Mouse (Mus musculus): ENCODE data around the gene Son. TPM values are rescaled to one million over a fixed set of nuclear protein-coding genes. Genes with fewer than 3 reads are reported as not detected.

The Son gene
- polyA plus RNA-seq (2012; rRNA removed): 18.5 and 31.4 TPM in 2 replicates

DNA sequence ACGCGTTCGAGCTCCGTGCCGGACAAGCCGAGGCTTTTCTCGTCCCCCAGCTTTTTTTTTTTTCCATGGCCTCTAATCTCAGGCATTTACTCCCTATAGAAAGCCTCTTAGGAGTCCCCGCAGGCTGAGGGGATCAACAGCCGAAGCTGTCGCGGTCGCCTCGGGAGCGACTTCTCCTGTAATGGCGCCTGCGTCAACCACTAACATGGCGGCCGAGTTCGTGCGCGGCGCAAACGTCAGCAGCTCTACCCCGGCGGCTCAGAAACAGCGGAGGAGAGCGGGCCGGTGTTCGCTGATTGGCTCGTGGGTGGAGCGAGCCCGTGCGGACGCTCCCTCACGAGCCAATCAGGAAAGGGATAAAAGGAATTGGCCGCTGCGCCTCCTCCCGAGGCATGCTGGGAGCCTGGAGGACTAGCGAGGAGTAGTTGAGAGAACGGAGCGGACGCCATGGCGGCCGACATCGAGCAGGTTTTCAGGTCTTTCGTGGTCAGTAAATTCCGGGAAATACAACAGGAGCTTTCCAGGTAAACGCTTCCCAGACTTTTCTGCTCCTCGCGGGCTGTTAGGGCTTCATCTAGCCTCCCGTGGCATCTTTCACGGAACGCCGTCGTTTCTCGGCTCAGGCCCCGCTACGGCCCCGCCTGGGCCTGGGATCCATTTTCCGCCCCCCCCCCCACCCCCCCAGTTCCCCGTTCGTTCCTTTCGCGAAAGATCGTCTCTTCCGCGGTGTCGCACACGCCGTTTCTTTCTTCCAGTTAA, at the start of gene Son:
Gene Son, plus strand, starts transcription at position 46 of the 759 bp plus-strand sequence.

DNA sequence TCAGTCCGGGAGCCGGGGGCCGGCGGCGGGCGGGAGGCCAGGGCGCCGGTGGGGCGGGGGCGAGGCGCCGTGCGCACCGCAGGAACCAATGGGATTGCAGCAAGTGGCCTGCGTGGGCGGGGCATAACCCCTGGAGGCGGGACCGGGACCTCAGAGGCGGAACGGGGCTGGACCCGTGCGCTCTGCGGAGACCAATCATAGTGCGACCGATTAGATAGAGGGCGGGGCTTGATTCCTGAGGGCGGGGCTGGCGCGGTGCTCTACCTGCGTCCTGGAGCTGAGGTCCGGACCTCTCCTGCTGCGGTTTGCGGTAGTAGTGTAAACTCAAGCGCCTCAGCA, 49.7 kb upstream of the Son start, which contains the start of gene Tmem50b:
Gene Tmem50b, minus strand, starts transcription at position 129 of the 339 bp plus-strand sequence.

DNA sequence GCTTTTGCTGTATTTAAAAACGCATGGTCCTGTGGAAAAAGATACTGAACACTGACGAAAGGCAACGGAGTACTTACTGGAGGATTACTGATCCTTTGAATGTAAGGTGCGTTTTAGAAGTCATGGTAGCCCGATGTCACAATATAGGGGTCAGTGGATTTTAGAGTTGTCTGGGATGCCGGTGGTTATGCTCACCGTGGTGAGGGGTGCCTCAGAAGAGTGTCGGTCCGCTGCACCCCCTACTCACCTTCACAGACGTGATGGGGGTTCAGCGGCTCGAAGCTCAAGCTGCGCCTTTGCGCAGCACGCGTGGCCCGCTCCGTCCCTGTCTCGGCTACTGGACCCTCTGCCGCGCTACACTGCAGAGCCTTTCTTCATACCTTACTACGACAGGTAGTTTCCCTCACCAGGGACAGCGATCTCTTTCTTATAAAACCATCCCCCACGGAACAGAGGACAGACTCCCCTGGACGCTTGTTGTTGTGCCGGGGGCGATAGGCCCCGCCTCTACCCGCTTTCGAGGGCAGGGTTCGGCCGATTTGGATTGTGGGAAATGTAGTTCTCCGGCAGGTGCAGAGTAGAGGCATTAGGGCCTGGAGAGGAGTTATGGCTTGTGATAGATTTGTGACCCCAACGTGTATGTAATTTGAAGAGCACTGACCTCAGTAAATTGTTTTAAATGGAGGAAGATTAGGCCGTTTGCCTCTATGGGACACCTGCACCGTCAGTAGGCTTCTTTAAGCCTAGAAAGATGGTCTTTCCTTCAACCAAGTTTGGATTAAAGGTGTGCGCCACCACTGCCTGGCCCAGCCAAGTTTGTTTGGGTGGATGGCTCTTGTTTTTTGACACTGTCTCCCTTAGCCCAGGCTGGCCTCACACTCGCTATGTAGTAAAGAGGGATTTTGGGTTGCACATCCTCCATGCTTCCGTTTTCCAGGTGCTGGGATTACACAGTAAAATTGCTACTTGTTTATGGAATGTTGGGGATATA, 28.5 kb upstream of the Son start, which contains the start of gene Dnajc28:
Gene Dnajc28, minus strand, starts transcription at position 516 of the 991 bp plus-strand sequence.

DNA sequence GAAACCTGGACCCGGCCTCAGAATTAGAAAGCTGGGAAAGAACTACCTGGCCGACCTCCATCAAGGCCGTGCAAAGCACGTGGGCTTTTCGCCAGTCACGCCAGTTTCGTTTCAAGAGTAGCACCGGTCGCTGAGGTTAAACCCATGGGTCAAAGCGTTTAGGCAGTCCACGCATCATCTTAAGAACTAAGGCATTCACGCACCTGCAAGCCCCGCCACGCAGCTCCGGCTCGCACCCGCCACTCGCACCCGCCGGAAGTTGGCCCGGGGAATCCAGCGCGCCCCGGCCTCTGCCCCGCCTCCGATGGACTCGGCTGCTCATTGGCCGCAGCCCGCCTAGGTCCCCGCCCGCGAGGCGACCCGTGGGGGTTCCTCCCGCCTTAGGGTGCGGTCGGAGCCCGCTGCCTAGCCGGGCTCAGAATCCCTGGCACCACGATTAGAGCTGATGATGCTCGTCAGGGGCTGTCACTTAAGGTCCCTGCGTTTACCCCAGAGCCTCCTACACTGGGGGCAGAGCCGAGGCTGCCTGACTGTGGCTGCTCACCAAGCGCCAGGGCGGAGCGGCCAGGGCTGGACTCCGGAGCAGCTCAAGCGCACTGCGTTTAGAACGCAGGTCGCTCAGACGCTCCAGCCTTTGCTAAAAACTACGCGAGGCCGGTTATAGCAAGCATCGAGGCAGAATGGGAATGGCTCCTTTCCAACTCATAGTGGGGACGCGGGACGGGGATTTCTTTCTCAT, 456 bp upstream of the Son start, which contains the start of gene Gart:
Gene Gart, minus strand, starts transcription at position 272 of the 739 bp plus-strand sequence.

DNA sequence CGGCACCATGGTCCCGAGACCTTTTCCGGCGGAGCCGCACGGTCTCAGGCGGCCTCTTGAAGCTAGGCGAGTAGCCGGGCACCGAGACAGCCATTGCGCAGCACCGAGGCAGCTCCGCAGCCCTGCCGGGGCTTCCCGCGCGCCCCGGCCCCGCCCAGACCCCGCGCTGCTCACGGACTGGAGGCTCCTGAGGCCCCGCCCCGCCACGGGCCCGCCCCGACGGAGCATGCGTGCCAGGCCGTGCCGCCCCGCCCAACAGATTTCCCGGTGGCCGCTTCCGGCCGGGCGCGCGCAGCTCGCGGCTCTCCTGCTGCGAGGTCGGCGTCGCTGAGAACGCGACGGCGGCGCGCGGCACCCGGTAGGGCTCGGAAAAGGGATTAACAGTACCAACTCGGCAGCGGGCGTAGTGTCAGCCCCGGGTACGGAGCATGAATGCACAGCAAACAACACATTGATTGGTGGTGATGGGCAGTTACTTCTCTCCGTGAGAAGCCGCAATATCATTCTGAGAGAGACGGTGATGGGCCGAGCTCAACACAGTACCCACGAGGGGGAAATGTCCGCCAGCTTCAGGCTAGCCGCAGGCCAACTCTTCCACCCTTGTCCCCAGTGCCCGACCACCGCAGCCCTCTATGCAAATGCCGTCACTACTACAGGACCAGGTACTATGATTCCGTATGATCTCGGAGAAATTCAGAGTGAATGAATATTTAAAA, 41.5 kb downstream of the Son start, which contains the start of gene Donson:
Gene Donson, minus strand, starts transcription at position 152 of the 716 bp plus-strand sequence.

DNA sequence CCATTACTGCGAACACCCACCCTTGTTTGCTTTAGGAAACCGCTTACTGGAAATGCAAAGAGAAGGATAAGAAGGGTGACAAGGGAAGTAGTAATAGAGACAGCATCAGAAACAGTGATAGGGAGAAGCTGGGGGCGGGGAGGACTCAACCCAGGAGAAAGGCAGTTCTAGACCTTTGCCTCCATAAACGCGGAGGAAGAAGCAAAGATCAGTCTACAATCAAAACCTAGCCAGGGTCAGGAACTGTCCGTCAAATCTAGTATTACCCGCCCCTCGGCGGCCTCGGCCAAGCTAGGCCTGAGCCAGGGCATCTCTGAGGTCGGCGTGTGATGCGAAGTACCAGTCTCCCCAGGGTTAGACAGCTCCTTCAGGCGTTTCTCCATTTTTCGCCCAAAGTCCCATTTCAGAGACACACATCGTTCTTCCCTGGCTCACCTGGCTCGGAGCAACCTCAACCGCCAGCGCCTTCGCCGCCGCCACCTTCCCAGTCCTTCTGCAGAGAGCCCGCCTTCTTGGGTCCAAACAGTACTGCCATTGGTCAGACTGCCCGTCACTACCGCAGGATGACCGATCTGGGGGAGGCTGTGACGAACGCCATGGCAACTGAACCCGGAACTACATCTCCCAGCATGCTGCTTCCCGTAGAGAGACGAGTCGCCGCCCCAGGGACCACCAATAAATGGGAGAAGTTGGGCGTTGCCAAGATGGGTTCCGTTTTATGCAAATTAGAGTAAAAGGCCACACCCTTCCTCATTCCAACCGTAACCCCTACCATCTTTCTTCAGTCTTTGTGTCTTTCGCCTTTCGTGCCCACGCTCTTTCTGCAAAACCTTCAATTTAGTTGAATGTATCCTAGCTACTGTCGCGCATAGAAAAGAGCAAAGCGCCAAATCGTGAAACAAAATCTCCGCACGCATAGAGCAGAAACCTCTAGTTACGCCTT, 81.1 kb downstream of the Son start, which contains the start of gene Cryzl1:
Gene Cryzl1, minus strand, starts transcription at position 853 of the 943 bp plus-strand sequence.

Other genes with a start within 250 kb of the Son start
- 12.6 and 13.5 TPM in 2 replicates for gene Il10rb, start 241.3 kb upstream of the Son start, polyA plus RNA-seq (2012; rRNA removed)
- gene Ifnar1, start 162.3 kb upstream of the Son start, polyA plus RNA-seq (2012; rRNA removed): 3.4 and 4.3 TPM in 2 replicates
- gene Ifngr2, start 100.4 kb upstream of the Son start, polyA plus RNA-seq (2012; rRNA removed): 16.2 and 54.5 TPM in 2 replicates
- 16.5 and 17.5 TPM in 2 replicates for gene Tmem50b, start 49.7 kb upstream of the Son start, polyA plus RNA-seq (2012; rRNA removed)
- 0.09 and 0.14 TPM in 2 replicates for gene Dnajc28, start 28.5 kb upstream of the Son start, polyA plus RNA-seq (2012; rRNA removed)
- gene Gart, start 554 bp upstream of the Son start, polyA plus RNA-seq (2012; rRNA removed): 5.9 and 10.8 TPM in 2 replicates
- 1.8 and 3.4 TPM in 2 replicates for gene Donson, start 41.3 kb downstream of the Son start, polyA plus RNA-seq (2012; rRNA removed)
- gene Cryzl1, start 81.5 kb downstream of the Son start, polyA plus RNA-seq (2012; rRNA removed): 4.4 and 5.9 TPM in 2 replicates
- gene Itsn1, start 81.8 kb downstream of the Son start, polyA plus RNA-seq (2012; rRNA removed): 13.4 and 17.4 TPM in 2 replicates

Measured in stomach, adult 2 months (tissue).